Comparison of ENCODE assay signal across 16 mouse cellular contexts in genomic region chr15:100180221-100180620, GRCm38 (mm10). TPM values are rescaled to one million over a fixed set of nuclear protein-coding genes. Genes with fewer than 3 reads are reported as not detected.
DNase-seq lines count a peak whose midpoint lies in the region; ATAC-seq and TF ChIP-seq lines count a peak whose summit lies in the region.
"Had no signal": no experiment of that assay in that cellular context is flagged by ENCODE, and none has a peak within 500 bp of the region (broad histone marks: within the 10 kb centered on the region; RNA-seq: fewer than 3 reads in every experiment).

No protein-coding gene starts in this region.

- no peaks in the 10 kb centered on the region for H3K27me3 ChIP-seq in forebrain, postnatal 0 days (ENCODE audit: insufficient read depth, low read length)
- H3K27me3 ChIP-seq in forebrain, embryonic 13.5 days = no peaks in the 10 kb centered on the region
- H3K27me3 ChIP-seq in midbrain, postnatal 0 days (ENCODE audit: insufficient read depth, low read length) = no peaks in the 10 kb centered on the region
- no peaks in the 10 kb centered on the region for H3K27me3 ChIP-seq in midbrain, embryonic 14.5 days (ENCODE audit: control insufficient read depth, insufficient read depth, low read length)
- H3K27me3 ChIP-seq in heart, embryonic 11.5 days (ENCODE audit: control insufficient read depth, insufficient read depth, low read length) = no peaks in the 10 kb centered on the region
- H3K27me3 ChIP-seq: forebrain, embryonic 12.5 days; neural tube, embryonic 13.5 days; stomach, embryonic 15.5 days had no signal

- H3K36me3 ChIP-seq in forebrain, postnatal 0 days (ENCODE audit: insufficient read depth) = peaks cover 69% of the 10 kb centered on the region
- peaks cover 86% of the 10 kb centered on the region for H3K36me3 ChIP-seq in forebrain, embryonic 13.5 days (ENCODE audit: poor library complexity, severe bottlenecking)
- H3K36me3 ChIP-seq in midbrain, postnatal 0 days (ENCODE audit: insufficient read depth, low read length) = peaks cover 65% of the 10 kb centered on the region
- peaks cover 89% of the 10 kb centered on the region for H3K36me3 ChIP-seq in midbrain, embryonic 14.5 days (ENCODE audit: control insufficient read depth, insufficient read depth, low read length)
- peaks cover 12% of the 10 kb centered on the region for H3K36me3 ChIP-seq in heart, embryonic 11.5 days (ENCODE audit: control insufficient read depth, insufficient read depth, low read length)

- no peaks in the 10 kb centered on the region for H3K9me3 ChIP-seq in forebrain, postnatal 0 days (ENCODE audit: low read length)
- no peaks in the 10 kb centered on the region for H3K9me3 ChIP-seq in forebrain, embryonic 13.5 days (replicated peaks)
- no peaks in the 10 kb centered on the region for H3K9me3 ChIP-seq in midbrain, postnatal 0 days (ENCODE audit: low read length)
- no peaks in the 10 kb centered on the region for H3K9me3 ChIP-seq in midbrain, embryonic 14.5 days (ENCODE audit: control insufficient read depth, low read length)
- no peaks in the 10 kb centered on the region for H3K9me3 ChIP-seq in heart, embryonic 11.5 days (replicated peaks; ENCODE audit: control insufficient read depth, low read length)
- H3K9me3 ChIP-seq: embryonic facial prominence, embryonic 10.5 days; forebrain, embryonic 12.5 days; neural tube, embryonic 13.5 days; stomach, embryonic 15.5 days had no signal

- H3K9ac ChIP-seq in forebrain, postnatal 0 days = no peak overlapping the region
- H3K9ac ChIP-seq in forebrain, embryonic 13.5 days = no peak overlapping the region
- no peak overlapping the region for H3K9ac ChIP-seq in midbrain, postnatal 0 days (replicated peaks; ENCODE audit: low read length, poor library complexity, severe bottlenecking)
- no peak overlapping the region for H3K9ac ChIP-seq in midbrain, embryonic 14.5 days (replicated peaks; ENCODE audit: low read length)
- no peak overlapping the region for H3K9ac ChIP-seq in heart, embryonic 11.5 days (ENCODE audit: low read depth, low read length)
- H3K9ac ChIP-seq: forebrain, embryonic 12.5 days; neural tube, embryonic 13.5 days; stomach, embryonic 15.5 days had no signal

- no peak overlapping the region for H3K4me3 ChIP-seq in forebrain, postnatal 0 days (ENCODE audit: low read depth, low read length)
- H3K4me3 ChIP-seq in forebrain, embryonic 13.5 days = no peak overlapping the region
- no peak overlapping the region for H3K4me3 ChIP-seq in midbrain, postnatal 0 days (ENCODE audit: low read depth, low read length)
- no peak overlapping the region for H3K4me3 ChIP-seq in midbrain, embryonic 14.5 days (replicated peaks; ENCODE audit: low read depth, low read length)
- H3K4me3 ChIP-seq in heart, embryonic 11.5 days (ENCODE audit: low read depth, low read length) = no peak overlapping the region
- H3K4me3 ChIP-seq: embryonic facial prominence, embryonic 10.5 days; forebrain, embryonic 12.5 days; neural tube, embryonic 13.5 days; stomach, embryonic 15.5 days had no signal

- ATAC-seq in forebrain, postnatal 0 days = peak; percentile 71
- no peak for ATAC-seq in forebrain, embryonic 13.5 days
- peak; percentile 41; the same call in 1 of the 2 replicates for ATAC-seq in midbrain, postnatal 0 days (ENCODE audit: low FRiP score)
- no peak for ATAC-seq in midbrain, embryonic 14.5 days (ENCODE audit: low FRiP score, low TSS enrichment)
- ATAC-seq in heart, embryonic 11.5 days (replicated peaks; ENCODE audit: insufficient number of reproducible peaks, low FRiP score, low TSS enrichment) = no peak

- no peak for TF ChIP-seq CTCF in forebrain, postnatal 0 days (IDR thresholded peaks at IDR 0.05; ENCODE audit: low read depth)
- TF ChIP-seq CTCF in midbrain, postnatal 0 days (IDR thresholded peaks at IDR 0.05) = no peak

- no peak overlapping the region for H3K4me2 ChIP-seq in forebrain, postnatal 0 days (ENCODE audit: low read depth)
- no peak overlapping the region for H3K4me2 ChIP-seq in forebrain, embryonic 13.5 days
- no peak overlapping the region for H3K4me2 ChIP-seq in midbrain, postnatal 0 days (ENCODE audit: low read depth, low read length, poor library complexity, severe bottlenecking)
- no peak overlapping the region for H3K4me2 ChIP-seq in midbrain, embryonic 14.5 days (ENCODE audit: low read length)
- H3K4me2 ChIP-seq in heart, embryonic 11.5 days = no peak overlapping the region
- H3K4me2 ChIP-seq: forebrain, embryonic 12.5 days; midbrain, embryonic 11.5 days; neural tube, embryonic 13.5 days; stomach, embryonic 15.5 days had no signal

- no peaks in the 10 kb centered on the region for H3K4me1 ChIP-seq in forebrain, postnatal 0 days (ENCODE audit: insufficient read depth)
- H3K4me1 ChIP-seq in forebrain, embryonic 13.5 days = no peaks in the 10 kb centered on the region
- no peaks in the 10 kb centered on the region for H3K4me1 ChIP-seq in midbrain, postnatal 0 days (ENCODE audit: insufficient read depth, low read length)
- no peaks in the 10 kb centered on the region for H3K4me1 ChIP-seq in midbrain, embryonic 14.5 days (ENCODE audit: control insufficient read depth, insufficient read depth, low read length)
- peaks cover 4% of the 10 kb centered on the region; the same call in 1 of the 2 replicates for H3K4me1 ChIP-seq in heart, embryonic 11.5 days (ENCODE audit: control insufficient read depth, insufficient read depth, low read length)
- H3K4me1 ChIP-seq: embryonic facial prominence, embryonic 10.5 days; forebrain, embryonic 12.5 days; neural tube, embryonic 13.5 days; stomach, embryonic 15.5 days had no signal

- H3K27ac ChIP-seq in forebrain, postnatal 0 days (ENCODE audit: low read depth, low read length) = no peak overlapping the region
- no peak overlapping the region for H3K27ac ChIP-seq in forebrain, embryonic 13.5 days
- no peak overlapping the region for H3K27ac ChIP-seq in midbrain, postnatal 0 days (ENCODE audit: low read depth, low read length)
- H3K27ac ChIP-seq in midbrain, embryonic 14.5 days (replicated peaks; ENCODE audit: low read depth, low read length) = no peak overlapping the region
- H3K27ac ChIP-seq in heart, embryonic 11.5 days (ENCODE audit: low read depth, low read length) = no peak overlapping the region
- H3K27ac ChIP-seq: embryonic facial prominence, embryonic 10.5 days; forebrain, embryonic 12.5 days; kidney, postnatal 0 days; neural tube, embryonic 13.5 days; stomach, embryonic 15.5 days had no signal

- DNase-seq in forebrain, postnatal 0 days = peak; percentile 56
- peak; percentile 68 for DNase-seq in midbrain, postnatal 0 days (ENCODE audit: low spot score)
- DNase-seq in midbrain, embryonic 14.5 days = no peak
- peak; percentile 90 to 94 for DNase-seq in cerebellum, postnatal 10 days
- DNase-seq in embryo, embryonic 10.5 days (ENCODE audit: low spot score) = no peak
- no peak for DNase-seq in liver
- DNase-seq: adrenal gland, postnatal 36 days; lung, adult 2 months had no signal

- 60% methylated on average over 4 of the region's 4 CpGs for WGBS in forebrain, postnatal 0 days
- 85% methylated on average over 4 of the region's 4 CpGs for WGBS in forebrain, embryonic 13.5 days
- WGBS in midbrain, postnatal 0 days = 75% methylated on average over 4 of the region's 4 CpGs
- 89% methylated on average over 4 of the region's 4 CpGs for WGBS in midbrain, embryonic 14.5 days
- WGBS in heart, embryonic 11.5 days (ENCODE audit: insufficient replicate concordance) = 85% methylated on average over 4 of the region's 4 CpGs

RNA-seq across cellular contexts. Expression of gene Atf1, which starts 47.4 kb away (rescaled TPM):
- 5.4 and 5.6 TPM in 2 replicates for total RNA-seq in forebrain, postnatal 0 days (2014; rRNA removed)
- polyA plus RNA-seq in forebrain, postnatal 0 days (2015; fragmentation: Nextera tagmentation; extraction: Ambion mirVana) = 4.6 and 9.2 TPM in 2 replicates
- 25.8 and 27.8 TPM in 2 replicates for polyA plus RNA-seq in forebrain, embryonic 13.5 days (2015; fragmentation: Nextera tagmentation; extraction: Ambion mirVana)
- 7.6 and 15.8 TPM in 2 replicates for total RNA-seq in midbrain, postnatal 0 days (2014; rRNA removed)
- 8.3 and 9.8 TPM in 2 replicates for polyA plus RNA-seq in midbrain, postnatal 0 days (2015; fragmentation: Nextera tagmentation; extraction: Ambion mirVana)
- 11.5 and 14.4 TPM in 2 replicates for polyA plus RNA-seq in midbrain, embryonic 14.5 days (2014; fragmentation: Nextera tagmentation; extraction: Ambion mirVana)
- 33.7 and 38.6 TPM in 2 replicates for polyA plus RNA-seq in heart, embryonic 11.5 days (2014; fragmentation: Nextera tagmentation; extraction: Ambion mirVana)

Comparison
In these comparisons a context has a peak if more than half of its experiments do, and no peak if none do; other contexts are left out.
1. ATAC-seq: peak in forebrain, postnatal 0 days (single experiment) and midbrain, postnatal 0 days (single experiment); none in forebrain, embryonic 13.5 days (single experiment), midbrain, embryonic 14.5 days (single experiment) and heart, embryonic 11.5 days (single experiment).
2. DNase-seq: peak in forebrain, postnatal 0 days (single experiment), midbrain, postnatal 0 days (single experiment) and cerebellum, postnatal 10 days (2 of 2); none in midbrain, embryonic 14.5 days (single experiment), embryo, embryonic 10.5 days (single experiment) and liver (single experiment).